Mouse (Mus musculus): ENCODE measurements at regions not wholly inside any gene's neighbourhood (a gene's known extent, or its start where the extent isn't known, plus 50 kb on each side); places are given as distances from the start of the nearest gene placed in this dataset.

DNA sequence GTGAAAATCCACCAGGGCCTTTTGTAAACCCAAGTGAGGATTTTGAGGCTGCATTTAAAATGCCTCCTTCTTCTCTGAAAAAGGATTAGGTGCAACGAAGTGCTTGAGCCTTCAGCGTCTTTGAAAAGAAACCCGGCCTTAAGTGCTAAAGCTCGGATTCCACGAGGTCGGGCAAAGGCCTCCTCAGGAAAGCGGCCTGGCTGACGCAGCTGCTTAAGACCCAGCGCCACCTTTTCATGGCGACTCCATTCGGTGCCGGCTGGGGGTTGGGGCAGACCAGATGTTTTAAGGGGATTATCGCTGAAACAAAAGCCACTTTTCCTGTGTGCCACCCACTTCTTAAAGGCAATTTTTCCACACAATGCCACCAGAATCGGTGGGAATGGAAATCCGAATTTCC is 61.6 kb upstream of the 4932438H23Rik start:
- no peak for TF ChIP-seq CTCF (IDR thresholded peaks at IDR 0.05; ENCODE audit: low read depth)
- TF ChIP-seq EP300 (optimal IDR thresholded peaks at IDR 0.05), result no peak
- Histone ChIP-seq H3K27ac (replicated peaks) (no peak overlapping the region), H3K4me1 (replicated peaks; ENCODE audit: control insufficient read depth, insufficient read depth) (no peaks in the 10 kb centered on the region), H3K36me3 (ENCODE audit: control insufficient read depth, insufficient read depth, low read length) (no peaks in the 10 kb centered on the region), H3K4me3 (ENCODE audit: low read depth, low read length) (no peak overlapping the region), H3K9ac (ENCODE audit: low read length) (no peak overlapping the region), H3K9me3 (ENCODE audit: control insufficient read depth, low read length) (no peaks in the 10 kb centered on the region), H3K4me2 (replicated peaks; ENCODE audit: low read depth) (no peak overlapping the region), H3K27me3 (ENCODE audit: control insufficient read depth, insufficient read depth, low read length) (no peaks in the 10 kb centered on the region)
- 44% methylated on average over 15 of the region's 15 CpGs for WGBS
- ATAC-seq (ENCODE audit: low FRiP score, low TSS enrichment), result no peak
- no peak for DNase-seq (ENCODE audit: low spot score)

DNA sequence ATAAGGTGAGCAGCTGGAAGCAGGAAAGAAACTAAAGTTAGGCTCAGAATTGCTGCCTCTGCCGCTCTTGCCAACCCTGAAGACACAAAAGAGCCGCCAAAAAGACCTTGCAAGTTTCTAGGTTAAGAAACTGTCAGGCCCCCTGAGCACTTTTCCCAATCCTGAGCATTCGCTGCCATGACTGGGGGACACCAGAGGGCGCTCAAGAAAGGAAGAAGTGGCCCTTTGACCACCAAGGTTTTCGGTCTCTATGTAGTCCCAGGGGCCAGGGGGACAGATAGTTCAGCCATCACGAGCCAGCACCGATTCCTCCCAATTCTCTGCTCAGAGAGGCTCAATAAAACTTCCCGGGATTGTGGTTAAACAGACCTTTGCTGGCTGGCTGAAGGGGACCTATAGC is 64.6 kb upstream of the Olig2 start:
- Histone ChIP-seq H3K4me1 (replicated peaks; ENCODE audit: control insufficient read depth, insufficient read depth) (no peaks in the 10 kb centered on the region), H3K27me3 (ENCODE audit: control insufficient read depth, insufficient read depth, low read length) (no peaks in the 10 kb centered on the region), H3K9me3 (ENCODE audit: control insufficient read depth, low read length) (no peaks in the 10 kb centered on the region), H3K27ac (replicated peaks) (no peak overlapping the region), H3K4me2 (replicated peaks; ENCODE audit: low read depth) (no peak overlapping the region), H3K4me3 (ENCODE audit: low read depth, low read length) (no peak overlapping the region), H3K36me3 (ENCODE audit: control insufficient read depth, insufficient read depth, low read length) (no peaks in the 10 kb centered on the region), H3K9ac (ENCODE audit: low read length) (no peak overlapping the region)
- 18% methylated on average over 8 of the region's 8 CpGs for WGBS
- no peak for ATAC-seq (ENCODE audit: low FRiP score, low TSS enrichment)
- peak; percentile 31 for DNase-seq (ENCODE audit: low spot score)
- TF ChIP-seq EP300 (optimal IDR thresholded peaks at IDR 0.05) (no peak), CTCF (IDR thresholded peaks at IDR 0.05; ENCODE audit: low read depth) (peak; percentile 69)

DNA sequence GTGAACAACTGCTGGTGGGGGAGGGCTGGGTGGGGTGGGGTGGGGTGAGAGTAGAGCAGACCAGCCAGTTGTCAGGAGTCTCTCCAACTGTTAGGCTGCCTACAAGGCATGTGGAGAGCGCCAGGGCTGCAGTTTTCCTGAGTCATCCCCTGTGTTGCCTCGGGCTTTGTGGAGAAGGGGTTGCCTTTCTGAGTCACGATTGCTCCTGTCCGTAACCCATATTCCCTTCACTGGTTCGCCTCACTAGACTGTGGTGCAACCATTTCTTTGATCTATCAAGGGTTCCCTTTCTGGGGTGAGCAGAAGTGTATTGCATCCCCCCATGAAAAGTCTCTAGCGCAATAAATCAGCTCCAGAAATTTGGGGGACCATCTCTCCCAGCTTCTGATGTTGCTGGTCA is 63.6 kb upstream of the Olig2 start:
- WGBS, result 57% methylated on average over 6 of the region's 6 CpGs
- no peaks in the 10 kb centered on the region for H3K4me1 ChIP-seq (replicated peaks; ENCODE audit: control insufficient read depth, insufficient read depth)
- no peaks in the 10 kb centered on the region for H3K27me3 ChIP-seq (ENCODE audit: control insufficient read depth, insufficient read depth, low read length)
- TF ChIP-seq CTCF (IDR thresholded peaks at IDR 0.05; ENCODE audit: low read depth) (no peak), EP300 (optimal IDR thresholded peaks at IDR 0.05) (no peak)
- no peaks in the 10 kb centered on the region for H3K36me3 ChIP-seq (ENCODE audit: control insufficient read depth, insufficient read depth, low read length)
- H3K4me2 ChIP-seq (replicated peaks; ENCODE audit: low read depth), result no peak overlapping the region
- H3K9me3 ChIP-seq (ENCODE audit: control insufficient read depth, low read length), result no peaks in the 10 kb centered on the region
- ATAC-seq (ENCODE audit: low FRiP score, low TSS enrichment) (no peak), DNase-seq (ENCODE audit: low spot score) (no peak)
- no peak overlapping the region for H3K4me3 ChIP-seq (ENCODE audit: low read depth, low read length)
- no peak overlapping the region for H3K27ac ChIP-seq (replicated peaks)
- H3K9ac ChIP-seq (ENCODE audit: low read length), result no peak overlapping the region

DNA sequence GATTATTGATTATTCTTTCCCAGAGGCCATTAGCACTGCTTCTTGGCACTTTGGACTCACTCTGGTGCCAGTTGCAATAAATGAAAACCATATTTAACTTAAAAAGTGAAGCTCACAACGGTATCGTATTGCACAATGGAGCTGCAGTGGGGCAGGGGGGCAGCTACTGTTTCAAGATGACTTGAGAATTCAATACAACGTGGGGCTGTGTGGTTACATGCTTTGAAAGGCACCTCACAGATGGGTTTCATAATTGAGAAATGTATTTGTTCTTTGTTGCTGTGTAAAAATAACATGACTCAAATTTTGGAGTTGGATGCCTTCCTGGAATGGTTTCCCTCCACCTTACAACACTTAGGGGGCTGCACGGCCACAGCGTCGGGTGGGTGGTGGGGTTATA is 62.9 kb upstream of the Olig2 start:
- Histone ChIP-seq H3K9ac (ENCODE audit: low read length) (no peak overlapping the region), H3K9me3 (ENCODE audit: control insufficient read depth, low read length) (no peaks in the 10 kb centered on the region), H3K4me2 (replicated peaks; ENCODE audit: low read depth) (no peak overlapping the region), H3K4me1 (replicated peaks; ENCODE audit: control insufficient read depth, insufficient read depth) (no peaks in the 10 kb centered on the region), H3K27me3 (ENCODE audit: control insufficient read depth, insufficient read depth, low read length) (no peaks in the 10 kb centered on the region), H3K4me3 (ENCODE audit: low read depth, low read length) (no peak overlapping the region), H3K36me3 (ENCODE audit: control insufficient read depth, insufficient read depth, low read length) (no peaks in the 10 kb centered on the region), H3K27ac (replicated peaks) (no peak overlapping the region)
- DNase-seq (ENCODE audit: low spot score) (no peak), ATAC-seq (ENCODE audit: low FRiP score, low TSS enrichment) (no peak)
- 76% methylated on average over 6 of the region's 6 CpGs for WGBS
- TF ChIP-seq CTCF (IDR thresholded peaks at IDR 0.05; ENCODE audit: low read depth), result no peak
- no peak for TF ChIP-seq EP300 (optimal IDR thresholded peaks at IDR 0.05)

DNA sequence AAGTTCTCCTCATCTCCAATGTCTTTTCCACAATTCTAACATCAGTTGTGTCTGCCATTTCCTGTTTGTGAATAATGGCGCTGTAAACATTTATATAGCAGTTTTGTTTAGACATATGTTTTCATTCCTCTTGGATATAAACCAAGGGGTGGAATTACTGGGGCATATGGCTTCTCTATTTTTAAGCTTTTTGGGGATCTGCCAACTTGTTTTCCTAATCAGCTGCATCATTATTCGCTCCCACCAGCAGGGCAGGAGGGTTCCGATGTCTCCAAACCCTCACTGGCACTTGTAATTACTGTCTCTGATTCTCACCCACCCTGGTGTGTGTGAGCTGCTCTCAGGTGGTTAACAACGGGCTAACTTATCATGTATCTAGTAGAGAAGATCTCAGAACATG is 59.4 kb upstream of the Olig2 start:
- DNase-seq (ENCODE audit: low spot score) (no peak), ATAC-seq (ENCODE audit: low FRiP score, low TSS enrichment) (no peak)
- Histone ChIP-seq H3K27ac (replicated peaks) (no peak overlapping the region), H3K4me3 (ENCODE audit: low read depth, low read length) (no peak overlapping the region), H3K4me1 (replicated peaks; ENCODE audit: control insufficient read depth, insufficient read depth) (no peaks in the 10 kb centered on the region), H3K27me3 (ENCODE audit: control insufficient read depth, insufficient read depth, low read length) (no peaks in the 10 kb centered on the region), H3K4me2 (replicated peaks; ENCODE audit: low read depth) (no peak overlapping the region), H3K9me3 (ENCODE audit: control insufficient read depth, low read length) (no peaks in the 10 kb centered on the region), H3K36me3 (ENCODE audit: control insufficient read depth, insufficient read depth, low read length) (no peaks in the 10 kb centered on the region), H3K9ac (ENCODE audit: low read length) (no peak overlapping the region)
- WGBS, result 68% methylated on average over 4 of the region's 4 CpGs
- TF ChIP-seq CTCF (IDR thresholded peaks at IDR 0.05; ENCODE audit: low read depth) (no peak), EP300 (optimal IDR thresholded peaks at IDR 0.05) (no peak)

DNA sequence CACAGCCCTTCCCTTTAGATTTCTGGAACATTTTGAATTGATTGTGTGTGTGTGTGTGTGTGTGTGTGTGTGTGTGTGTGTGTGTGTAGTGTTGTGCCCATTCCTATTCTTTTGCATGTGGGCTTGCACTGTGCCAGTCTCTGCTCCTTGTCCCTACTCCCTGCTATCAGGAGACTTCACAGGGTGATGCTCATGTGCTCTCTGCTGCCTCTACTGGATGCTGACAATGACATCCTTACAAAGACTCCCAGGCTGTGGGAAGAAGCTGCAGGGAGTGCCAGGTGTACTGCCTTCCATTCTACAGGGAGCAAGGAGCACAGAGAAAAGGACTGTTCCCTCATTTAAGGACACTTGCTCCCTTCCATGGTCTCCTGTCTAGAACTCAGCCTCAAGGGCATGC is 58.4 kb upstream of the Olig2 start:
- Histone ChIP-seq H3K4me3 (ENCODE audit: low read depth, low read length) (no peak overlapping the region), H3K36me3 (ENCODE audit: control insufficient read depth, insufficient read depth, low read length) (no peaks in the 10 kb centered on the region), H3K9ac (ENCODE audit: low read length) (no peak overlapping the region), H3K9me3 (ENCODE audit: control insufficient read depth, low read length) (no peaks in the 10 kb centered on the region), H3K27me3 (ENCODE audit: control insufficient read depth, insufficient read depth, low read length) (no peaks in the 10 kb centered on the region), H3K4me2 (replicated peaks; ENCODE audit: low read depth) (no peak overlapping the region), H3K27ac (replicated peaks) (no peak overlapping the region), H3K4me1 (replicated peaks; ENCODE audit: control insufficient read depth, insufficient read depth) (no peaks in the 10 kb centered on the region)
- TF ChIP-seq EP300 (optimal IDR thresholded peaks at IDR 0.05) (no peak), CTCF (IDR thresholded peaks at IDR 0.05; ENCODE audit: low read depth) (peak; percentile 76)
- DNase-seq (ENCODE audit: low spot score) (peak; percentile 33), ATAC-seq (ENCODE audit: low FRiP score, low TSS enrichment) (no peak)

Data from stomach, postnatal 0 days (tissue).